Mouse (Mus musculus): ENCODE measurements around the gene Mcm2. TPM values are rescaled to one million over a fixed set of nuclear protein-coding genes. Genes with fewer than 3 reads are reported as not detected.

Mcm2 gene
- polyA plus RNA-seq (2014; fragmentation: Nextera tagmentation; extraction: Ambion mirVana) = 202 and 203 TPM in 2 replicates

- peak; percentile 98 for DNase-seq (ENCODE audit: low spot score)
- peak within 1 kb of the TSS; percentile 77 for H3K4me2 ChIP-seq (ENCODE audit: low read depth, low read length)
- H3K27me3 ChIP-seq (ENCODE audit: control insufficient read depth, insufficient read depth, low read length) = no peaks in the 10 kb centered on the region
- peak within 1 kb of the TSS; percentile 90 for H3K9ac ChIP-seq (replicated peaks; ENCODE audit: low read length)
- peak; percentile 66 for ATAC-seq (replicated peaks; ENCODE audit: insufficient number of reproducible peaks, low FRiP score, low TSS enrichment, low read depth)
- H3K9me3 ChIP-seq (replicated peaks; ENCODE audit: control insufficient read depth, low read length) = no peaks in the 10 kb centered on the region
- H3K4me1 ChIP-seq (ENCODE audit: control insufficient read depth, insufficient read depth, low read length) = 0 out of 2 replicates have a peak, but pooled peaks cover 1% of the 10 kb centered on the region
- peak within 1 kb of the TSS; percentile 74 for H3K4me3 ChIP-seq (ENCODE audit: low read depth, low read length)
- H3K36me3 ChIP-seq (replicated peaks; ENCODE audit: control insufficient read depth, insufficient read depth, low read depth, low read length) = peaks cover 5% of the 10 kb centered on the region
- under 1% methylated on average over 33 of the region's 33 CpGs for WGBS
- peak within 1 kb of the TSS; percentile 65 for H3K27ac ChIP-seq (replicated peaks; ENCODE audit: low read depth, low read length)
These were observed at the start of gene Mcm2 for GRCm38 (mm10) chr6:88898534-88899048. TSS of gene Mcm2 (minus strand) at chr6:88898780.

GRCm38 (mm10) chr6:88947771-88948170 lies 49.2 kb upstream of the Mcm2 start:
- no peak overlapping the region for H3K4me2 ChIP-seq (ENCODE audit: low read depth, low read length)
- no peak overlapping the region for H3K27ac ChIP-seq (replicated peaks; ENCODE audit: low read depth, low read length)
- H3K4me3 ChIP-seq (ENCODE audit: low read depth, low read length) = no peak overlapping the region
- H3K9ac ChIP-seq (replicated peaks; ENCODE audit: low read length) = no peak overlapping the region
- H3K4me1 ChIP-seq (ENCODE audit: control insufficient read depth, insufficient read depth, low read length) = no peaks in the 10 kb centered on the region
- no peak for ATAC-seq (replicated peaks; ENCODE audit: insufficient number of reproducible peaks, low FRiP score, low TSS enrichment, low read depth)
- H3K27me3 ChIP-seq (ENCODE audit: control insufficient read depth, insufficient read depth, low read length) = no peaks in the 10 kb centered on the region
- H3K9me3 ChIP-seq (replicated peaks; ENCODE audit: control insufficient read depth, low read length) = no peaks in the 10 kb centered on the region
- H3K36me3 ChIP-seq (replicated peaks; ENCODE audit: control insufficient read depth, insufficient read depth, low read depth, low read length) = no peaks in the 10 kb centered on the region
- no peak for DNase-seq (ENCODE audit: low spot score)

- WGBS = 88% methylated on average over 6 of the region's 6 CpGs
- Histone ChIP-seq H3K36me3 (replicated peaks; ENCODE audit: control insufficient read depth, insufficient read depth, low read depth, low read length) (no peaks in the 10 kb centered on the region), H3K27ac (replicated peaks; ENCODE audit: low read depth, low read length) (no peak overlapping the region), H3K27me3 (ENCODE audit: control insufficient read depth, insufficient read depth, low read length) (no peaks in the 10 kb centered on the region), H3K9me3 (replicated peaks; ENCODE audit: control insufficient read depth, low read length) (no peaks in the 10 kb centered on the region), H3K4me1 (ENCODE audit: control insufficient read depth, insufficient read depth, low read length) (no peaks in the 10 kb centered on the region), H3K4me2 (ENCODE audit: low read depth, low read length) (no peak overlapping the region), H3K9ac (replicated peaks; ENCODE audit: low read length) (no peak overlapping the region), H3K4me3 (ENCODE audit: low read depth, low read length) (no peak overlapping the region)
- DNase-seq (ENCODE audit: low spot score) = no peak
- ATAC-seq (replicated peaks; ENCODE audit: insufficient number of reproducible peaks, low FRiP score, low TSS enrichment, low read depth) = no peak
These were observed 47.9 kb upstream of the Mcm2 start for GRCm38 (mm10) chr6:88946442-88946841.

GRCm38 (mm10) chr6:88943666-88944065 lies 45.1 kb upstream of the Mcm2 start:
- H3K27me3 ChIP-seq (ENCODE audit: control insufficient read depth, insufficient read depth, low read length) = no peaks in the 10 kb centered on the region
- H3K4me3 ChIP-seq (ENCODE audit: low read depth, low read length) = no peak overlapping the region
- no peaks in the 10 kb centered on the region for H3K4me1 ChIP-seq (ENCODE audit: control insufficient read depth, insufficient read depth, low read length)
- H3K36me3 ChIP-seq (replicated peaks; ENCODE audit: control insufficient read depth, insufficient read depth, low read depth, low read length) = no peaks in the 10 kb centered on the region
- no peak overlapping the region for H3K4me2 ChIP-seq (ENCODE audit: low read depth, low read length)
- no peak overlapping the region for H3K9ac ChIP-seq (replicated peaks; ENCODE audit: low read length)
- 68% methylated on average over 6 of the region's 6 CpGs for WGBS
- DNase-seq (ENCODE audit: low spot score) (no peak), ATAC-seq (replicated peaks; ENCODE audit: insufficient number of reproducible peaks, low FRiP score, low TSS enrichment, low read depth) (no peak)
- H3K27ac ChIP-seq (replicated peaks; ENCODE audit: low read depth, low read length) = no peak overlapping the region
- no peaks in the 10 kb centered on the region for H3K9me3 ChIP-seq (replicated peaks; ENCODE audit: control insufficient read depth, low read length)

- Histone ChIP-seq H3K4me2 (ENCODE audit: low read depth, low read length) (no peak overlapping the region), H3K36me3 (replicated peaks; ENCODE audit: control insufficient read depth, insufficient read depth, low read depth, low read length) (no peaks in the 10 kb centered on the region), H3K9me3 (replicated peaks; ENCODE audit: control insufficient read depth, low read length) (no peaks in the 10 kb centered on the region), H3K4me1 (ENCODE audit: control insufficient read depth, insufficient read depth, low read length) (no peaks in the 10 kb centered on the region), H3K27me3 (ENCODE audit: control insufficient read depth, insufficient read depth, low read length) (no peaks in the 10 kb centered on the region), H3K27ac (replicated peaks; ENCODE audit: low read depth, low read length) (no peak overlapping the region), H3K9ac (replicated peaks; ENCODE audit: low read length) (no peak overlapping the region), H3K4me3 (ENCODE audit: low read depth, low read length) (no peak overlapping the region)
- ATAC-seq (replicated peaks; ENCODE audit: insufficient number of reproducible peaks, low FRiP score, low TSS enrichment, low read depth) = peak; percentile 37
- WGBS = 46% methylated on average over 8 of the region's 8 CpGs
- peak; percentile 56 for DNase-seq (ENCODE audit: low spot score)
These were observed 44.0 kb upstream of the Mcm2 start for GRCm38 (mm10) chr6:88942595-88942994.

GRCm38 (mm10) chr6:88941628-88942027 lies 43.0 kb upstream of the Mcm2 start:
- H3K27ac ChIP-seq (replicated peaks; ENCODE audit: low read depth, low read length) = no peak overlapping the region
- H3K4me3 ChIP-seq (ENCODE audit: low read depth, low read length) = no peak overlapping the region
- 74% methylated on average over 4 of the region's 4 CpGs for WGBS
- no peaks in the 10 kb centered on the region for H3K36me3 ChIP-seq (replicated peaks; ENCODE audit: control insufficient read depth, insufficient read depth, low read depth, low read length)
- H3K4me2 ChIP-seq (ENCODE audit: low read depth, low read length) = no peak overlapping the region
- no peaks in the 10 kb centered on the region for H3K4me1 ChIP-seq (ENCODE audit: control insufficient read depth, insufficient read depth, low read length)
- ATAC-seq (replicated peaks; ENCODE audit: insufficient number of reproducible peaks, low FRiP score, low TSS enrichment, low read depth) (no peak), DNase-seq (ENCODE audit: low spot score) (no peak)
- no peak overlapping the region for H3K9ac ChIP-seq (replicated peaks; ENCODE audit: low read length)
- H3K27me3 ChIP-seq (ENCODE audit: control insufficient read depth, insufficient read depth, low read length) = no peaks in the 10 kb centered on the region
- H3K9me3 ChIP-seq (replicated peaks; ENCODE audit: control insufficient read depth, low read length) = no peaks in the 10 kb centered on the region

GRCm38 (mm10) chr6:88940090-88940916 lies 41.7 kb upstream of the Mcm2 start:
- no peaks in the 10 kb centered on the region for H3K27me3 ChIP-seq (ENCODE audit: control insufficient read depth, insufficient read depth, low read length)
- ATAC-seq (replicated peaks; ENCODE audit: insufficient number of reproducible peaks, low FRiP score, low TSS enrichment, low read depth) (no peak), DNase-seq (ENCODE audit: low spot score) (no peak)
- 73% methylated on average over 9 of the region's 9 CpGs for WGBS
- no peak overlapping the region for H3K9ac ChIP-seq (replicated peaks; ENCODE audit: low read length)
- no peak overlapping the region for H3K4me2 ChIP-seq (ENCODE audit: low read depth, low read length)
- H3K4me3 ChIP-seq (ENCODE audit: low read depth, low read length) = no peak overlapping the region
- H3K4me1 ChIP-seq (ENCODE audit: control insufficient read depth, insufficient read depth, low read length) = no peaks in the 10 kb centered on the region
- H3K27ac ChIP-seq (replicated peaks; ENCODE audit: low read depth, low read length) = no peak overlapping the region
- H3K36me3 ChIP-seq (replicated peaks; ENCODE audit: control insufficient read depth, insufficient read depth, low read depth, low read length) = no peaks in the 10 kb centered on the region
- no peaks in the 10 kb centered on the region for H3K9me3 ChIP-seq (replicated peaks; ENCODE audit: control insufficient read depth, low read length)

Measured in embryonic facial prominence, embryonic 11.5 days (tissue).